ENCODE assay signal across 7 mouse cellular contexts in the genomic region with DNA sequence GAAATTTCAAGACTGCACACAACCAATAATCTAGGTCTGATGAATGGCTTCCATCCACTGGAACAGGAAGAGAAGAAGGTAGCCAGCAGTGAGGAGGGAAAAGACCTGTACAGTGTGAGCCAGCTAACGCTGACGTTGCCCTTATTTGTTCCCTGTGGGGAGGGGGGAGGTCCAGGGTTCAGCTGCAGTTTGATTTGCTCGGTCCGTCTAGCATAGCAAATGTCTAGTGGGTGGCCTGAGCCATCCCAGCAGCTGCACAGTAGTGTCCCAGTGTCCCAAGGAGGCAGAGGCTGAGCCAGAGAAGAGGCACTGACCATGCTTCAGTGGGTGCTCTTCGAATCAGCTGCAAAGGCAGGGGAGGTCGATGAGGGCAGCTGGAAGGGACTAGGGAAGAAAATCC.
DNase-seq lines count a peak whose midpoint lies in the region.

No protein-coding gene starts in this region.

- no peaks in the 10 kb centered on the region for H3K36me3 ChIP-seq in midbrain, embryonic 10.5 days

- 28% methylated on average over 6 of the region's 6 CpGs for WGBS in midbrain, embryonic 10.5 days

- intact Hi-C loops in left cerebral cortex, postnatal 14 days (cut with DNase I) = no loop called here

- peaks cover 37% of the 10 kb centered on the region for H3K4me1 ChIP-seq in midbrain, embryonic 10.5 days

- peak; percentile 6 for DNase-seq in MN1 (ENCODE audit: low spot score)
- DNase-seq in embryo, embryonic 11 days = peak; percentile 24
- peak; percentile 31 for DNase-seq in kidney, adult 9 months
- peak; percentile 28 for DNase-seq in midbrain, embryonic 10.5 days (ENCODE audit: low spot score)
- no peak for DNase-seq in thymus, postnatal 10 days (ENCODE audit: low spot score in 2 of 2)
- DNase-seq in spleen, postnatal 14 days (ENCODE audit: low spot score in 2 of 2) = no peak
- no peak for DNase-seq in left cerebral cortex, postnatal 14 days (ENCODE audit: low spot score in 2 of 2)

- H3K27ac ChIP-seq in midbrain, embryonic 10.5 days (replicated peaks) = peak overlapping the region; percentile 84

- peaks cover 76% of the 10 kb centered on the region for H3K27me3 ChIP-seq in midbrain, embryonic 10.5 days (ENCODE audit: low read depth, poor library complexity, severe bottlenecking)

- H3K4me3 ChIP-seq in midbrain, embryonic 10.5 days = peak overlapping the region; percentile 14; the same call in 1 of the 2 replicates

- no peaks in the 10 kb centered on the region for H3K9me3 ChIP-seq in midbrain, embryonic 10.5 days (replicated peaks)

Comparison
In these comparisons a context has a peak if more than half of its experiments do, and no peak if none do; other contexts are left out.
1. DNase-seq: peak in MN1 (single experiment), embryo, embryonic 11 days (single experiment), kidney, adult 9 months (single experiment) and midbrain, embryonic 10.5 days (single experiment); none in thymus, postnatal 10 days (0 of 2), spleen, postnatal 14 days (0 of 2) and left cerebral cortex, postnatal 14 days (0 of 2).